Mouse (Mus musculus) spleen, adult 2 months (tissue): Measurements from ENCODE around the gene Snx25. TPM values are rescaled to one million over a fixed set of nuclear protein-coding genes. Genes with fewer than 3 reads are reported as not detected.
A peak's percentile ranks its signal among the peaks of the same experiment; 100 is the strongest.

Source experiments
- DNase-seq, 2 experiments: peaks; one replicate each; pipeline versions ENCODE4 v3.0.0 to v3.0.0-alpha.2; 2012 to 2021; ENCODE audit warnings: low spot score in 2 of 2, low read depth in 1 of 2
- H3K27ac ChIP-seq: fragments of 200-500 bp; 2 replicates; pipeline ENCODE4 v1.5.1; 2012; ENCODE audit warnings: low read length, inconsistent platforms; ENCODE audit not compliant: insufficient read depth
- H3K27me3 ChIP-seq: fragments of 200-500 bp; 2 replicates; pipeline ENCODE4 v1.6.1; 2012; ENCODE audit warnings: mild to moderate bottlenecking, moderate library complexity, low read length, inconsistent platforms; ENCODE audit not compliant: control insufficient read depth, insufficient read depth
- H3K36me3 ChIP-seq: fragments of 200-500 bp; 2 replicates; pipeline ENCODE4 v1.6.1; 2012; ENCODE audit warnings: mild to moderate bottlenecking, low read length, inconsistent platforms; ENCODE audit not compliant: control insufficient read depth, insufficient read depth
- H3K4me1 ChIP-seq: fragments of 200-500 bp; 2 replicates; pipeline ENCODE4 v1.6.1; 2011; ENCODE audit warnings: inconsistent platforms; ENCODE audit not compliant: control insufficient read depth, insufficient read depth, insufficient read length
- H3K4me3 ChIP-seq: fragments of 200-500 bp; 2 replicates; pipeline ENCODE4 v1.5.1; 2011; ENCODE audit warnings: mild to moderate bottlenecking, inconsistent platforms; ENCODE audit not compliant: insufficient read depth, insufficient read length; ENCODE audit errors: extremely low read depth
- CTCF ChIP-seq: fragments of 200-500 bp; IDR thresholded peaks from 2 replicates; pipeline ENCODE4 v1.5.1; 2011; ENCODE audit warnings: mild to moderate bottlenecking, inconsistent platforms; ENCODE audit not compliant: insufficient read depth, insufficient read length, insufficient replicate concordance; ENCODE audit errors: extremely low read depth
- POLR2A ChIP-seq: fragments of 200-500 bp; IDR thresholded peaks from 2 replicates; pipeline ENCODE4 v1.6.1; 2011; ENCODE audit warnings: low read depth, low read length, inconsistent platforms
- WGBS: fragments of 180-500 bp; shearing (Covaris S2); methylation state at CpG from one replicate; pipeline ENCODE4 v1.1.7; 2018; 5-methylcytosine and 5-hydroxymethylcytosine counted together
- polyA plus RNA-seq: library from polyadenylated mRNA; depleted of rRNA; stranded (reverse); fragments of >200 nt; gene quantifications from 2 replicates; pipeline ENCODE4 v1.2.3, GENCODE M21; 2012

Gene Snx25
- polyA plus RNA-seq, 1 experiment = 4.9 TPM

DNA sequence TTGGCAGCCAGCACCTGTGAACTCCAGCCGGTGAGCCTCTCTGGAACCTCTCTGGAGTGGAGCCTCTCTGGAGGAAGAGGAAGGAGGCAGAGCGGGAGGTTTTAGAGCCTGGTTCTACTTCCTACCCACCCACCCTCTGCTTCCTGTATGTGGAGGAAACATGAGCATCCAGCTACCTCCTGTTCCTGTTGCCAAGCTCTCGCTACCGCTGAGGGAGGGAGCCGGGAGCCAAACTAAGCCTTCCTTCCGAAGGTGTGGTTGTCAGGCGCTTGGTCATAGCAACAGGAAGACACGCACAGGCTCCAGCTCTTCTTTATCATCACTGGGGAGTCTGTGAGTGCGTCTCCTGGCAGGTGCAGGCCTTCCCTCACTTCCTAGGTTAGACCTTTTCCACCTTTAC lies 129.8 kb downstream of the Snx25 start:
- H3K27ac ChIP-seq = no peak overlapping the region
- no peak for TF ChIP-seq CTCF
- no peak for TF ChIP-seq POLR2A
- WGBS = 82% methylated on average over 9 of the region's 9 CpGs
- no peak for DNase-seq
- no peaks in the 10 kb centered on the region for H3K36me3 ChIP-seq
- H3K27me3 ChIP-seq = no peaks in the 10 kb centered on the region
- no peak overlapping the region for H3K4me3 ChIP-seq
- no peaks in the 10 kb centered on the region for H3K4me1 ChIP-seq

DNA sequence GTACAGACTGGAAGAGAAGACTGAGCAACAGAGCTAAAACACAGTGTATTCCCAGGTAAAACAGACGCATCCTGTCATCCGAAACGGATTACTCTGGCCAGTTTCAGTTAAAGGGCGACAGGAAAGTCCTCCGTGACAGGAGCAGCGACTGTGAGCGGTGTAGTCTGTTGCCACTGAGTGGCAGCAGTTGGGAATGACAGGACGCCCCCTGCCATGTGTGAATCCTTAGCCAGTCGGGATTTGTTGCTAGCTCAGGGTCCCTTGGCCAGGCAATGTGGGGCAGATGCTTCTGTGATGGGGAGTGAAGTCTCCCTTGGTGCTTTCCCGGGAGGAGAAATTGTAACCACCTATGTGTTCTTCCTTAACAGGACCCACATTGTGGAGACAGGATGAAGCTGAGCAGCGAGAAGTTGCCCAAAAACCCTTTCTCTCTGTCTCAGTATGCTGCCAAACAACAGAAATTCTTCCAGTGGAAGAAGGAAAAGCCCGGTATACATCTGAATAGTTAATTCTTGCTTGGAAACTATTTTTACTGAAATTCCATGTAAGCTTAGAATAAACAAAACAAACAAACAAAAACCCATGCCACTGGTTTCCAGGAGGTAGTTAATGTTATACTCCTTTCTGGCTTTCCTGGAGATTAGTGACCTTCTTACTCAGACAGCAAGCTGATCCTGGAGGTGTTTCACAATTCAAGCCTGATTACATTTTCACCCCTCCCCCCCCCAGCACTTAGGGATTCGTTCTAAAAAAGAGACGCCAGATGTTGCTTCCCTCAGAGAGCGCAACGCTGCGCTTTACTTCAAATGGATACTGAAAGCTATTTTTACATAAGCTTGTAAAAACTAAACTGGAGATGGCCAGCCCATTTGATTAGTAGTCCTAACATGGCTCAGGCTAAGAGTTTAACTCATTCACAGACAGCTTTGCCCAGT lies 140.9 kb downstream of the Snx25 start:
- Histone ChIP-seq H3K4me3 (no peak overlapping the region), H3K36me3 (no peaks in the 10 kb centered on the region), H3K27ac (no peak overlapping the region), H3K27me3 (peaks cover 1% of the 10 kb centered on the region; the same call in 1 of the 2 replicates), H3K4me1 (no peaks in the 10 kb centered on the region)
- TF ChIP-seq POLR2A (no peak), CTCF (no peak)
- WGBS = 55% methylated on average over 17 of the region's 17 CpGs
- no peak for DNase-seq

DNA sequence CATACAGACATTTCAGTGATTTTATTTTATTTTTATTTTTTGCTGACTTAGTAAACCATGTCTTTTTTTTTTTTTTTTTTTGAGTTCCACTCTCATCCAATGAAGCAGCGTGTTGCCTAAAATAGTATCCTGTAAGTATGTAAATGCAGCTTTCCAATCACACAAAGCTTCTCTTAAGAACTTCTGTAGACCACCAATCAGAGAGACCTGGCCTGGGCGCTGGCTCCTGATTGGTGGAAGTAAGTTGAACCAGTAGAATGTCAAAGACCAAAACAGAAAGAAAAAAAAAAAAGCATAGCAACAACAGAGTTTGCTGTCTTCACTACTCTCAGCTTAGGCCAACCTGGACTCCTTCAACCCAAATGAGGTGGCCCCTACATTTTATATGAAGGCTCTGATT lies 141.7 kb downstream of the Snx25 start:
- no peak overlapping the region for H3K4me3 ChIP-seq
- peaks cover 1% of the 10 kb centered on the region; the same call in 1 of the 2 replicates for H3K27me3 ChIP-seq
- DNase-seq = no peak
- H3K4me1 ChIP-seq = no peaks in the 10 kb centered on the region
- H3K36me3 ChIP-seq = no peaks in the 10 kb centered on the region
- 81% methylated on average over 2 of the region's 2 CpGs for WGBS
- no peak for TF ChIP-seq POLR2A
- no peak for TF ChIP-seq CTCF
- no peak overlapping the region for H3K27ac ChIP-seq

DNA sequence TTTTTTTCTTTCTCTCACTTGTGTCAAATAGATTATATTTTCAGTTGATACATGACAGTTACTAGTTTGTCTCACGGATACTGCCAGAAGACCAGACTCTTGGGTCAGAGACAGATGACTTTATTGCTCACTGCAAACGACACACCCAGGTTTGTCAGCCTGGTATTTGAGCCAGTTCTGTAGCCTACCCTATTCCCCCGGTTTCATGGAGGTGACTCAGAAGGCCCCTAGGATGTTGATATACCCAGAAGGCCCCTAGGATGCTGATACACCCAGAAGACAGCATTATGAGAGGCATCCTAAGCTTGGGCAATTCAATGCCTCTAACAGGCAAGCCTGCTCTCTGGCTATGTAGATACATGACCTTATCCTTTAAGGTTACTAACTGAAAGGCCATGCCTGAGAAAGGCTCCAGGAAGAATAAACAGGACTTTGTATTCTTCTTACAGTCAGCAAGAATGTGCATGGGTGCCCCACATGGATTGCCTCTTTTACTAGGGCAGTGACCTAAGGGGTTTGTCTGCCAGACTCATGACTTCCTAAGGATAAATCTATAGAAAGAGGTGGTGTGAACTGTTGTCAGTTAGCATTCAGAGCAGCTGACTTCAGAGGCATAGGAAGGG lies 144.8 kb downstream of the Snx25 start:
- no peaks in the 10 kb centered on the region for H3K36me3 ChIP-seq
- no peak for DNase-seq
- H3K27ac ChIP-seq = no peak overlapping the region
- TF ChIP-seq CTCF (no peak), POLR2A (no peak)
- H3K4me1 ChIP-seq = no peaks in the 10 kb centered on the region
- peaks cover 1% of the 10 kb centered on the region; the same call in 1 of the 2 replicates for H3K27me3 ChIP-seq
- H3K4me3 ChIP-seq = no peak overlapping the region
- WGBS = 83% methylated on average over 3 of the region's 3 CpGs

DNA sequence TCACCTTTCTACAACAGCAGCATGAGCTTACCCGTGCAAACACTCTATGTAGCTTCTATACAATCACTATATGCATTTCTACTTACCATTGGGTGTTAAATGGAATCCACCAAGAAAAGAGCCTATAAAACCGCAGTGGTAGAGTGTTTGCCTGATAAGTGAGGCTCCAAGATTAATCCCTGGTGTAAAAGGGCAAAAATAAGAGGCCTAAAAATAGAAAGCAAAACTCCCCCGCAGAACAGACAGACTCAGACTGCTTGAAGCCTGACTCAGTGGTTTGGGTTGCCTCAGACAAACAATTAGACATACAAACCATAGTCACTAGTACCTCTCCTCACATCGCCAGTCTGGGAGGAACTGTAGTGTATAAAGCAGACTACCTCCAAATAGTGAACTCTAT lies 146.4 kb downstream of the Snx25 start, which contains the start of gene Ankrd37:
TSS of gene Ankrd37 (minus strand) at position 112 of the 400 bp plus-strand sequence.
- TF ChIP-seq POLR2A (no peak), CTCF (no peak)
- Histone ChIP-seq H3K4me3 (no peak within 1 kb of the TSS), H3K4me1 (no peaks in the 10 kb centered on the region), H3K36me3 (no peaks in the 10 kb centered on the region), H3K27me3 (peaks cover 1% of the 10 kb centered on the region; the same call in 1 of the 2 replicates), H3K27ac (no peak within 1 kb of the TSS)
- WGBS = 62% methylated on average over 4 of the region's 4 CpGs
- DNase-seq = no peak

DNA sequence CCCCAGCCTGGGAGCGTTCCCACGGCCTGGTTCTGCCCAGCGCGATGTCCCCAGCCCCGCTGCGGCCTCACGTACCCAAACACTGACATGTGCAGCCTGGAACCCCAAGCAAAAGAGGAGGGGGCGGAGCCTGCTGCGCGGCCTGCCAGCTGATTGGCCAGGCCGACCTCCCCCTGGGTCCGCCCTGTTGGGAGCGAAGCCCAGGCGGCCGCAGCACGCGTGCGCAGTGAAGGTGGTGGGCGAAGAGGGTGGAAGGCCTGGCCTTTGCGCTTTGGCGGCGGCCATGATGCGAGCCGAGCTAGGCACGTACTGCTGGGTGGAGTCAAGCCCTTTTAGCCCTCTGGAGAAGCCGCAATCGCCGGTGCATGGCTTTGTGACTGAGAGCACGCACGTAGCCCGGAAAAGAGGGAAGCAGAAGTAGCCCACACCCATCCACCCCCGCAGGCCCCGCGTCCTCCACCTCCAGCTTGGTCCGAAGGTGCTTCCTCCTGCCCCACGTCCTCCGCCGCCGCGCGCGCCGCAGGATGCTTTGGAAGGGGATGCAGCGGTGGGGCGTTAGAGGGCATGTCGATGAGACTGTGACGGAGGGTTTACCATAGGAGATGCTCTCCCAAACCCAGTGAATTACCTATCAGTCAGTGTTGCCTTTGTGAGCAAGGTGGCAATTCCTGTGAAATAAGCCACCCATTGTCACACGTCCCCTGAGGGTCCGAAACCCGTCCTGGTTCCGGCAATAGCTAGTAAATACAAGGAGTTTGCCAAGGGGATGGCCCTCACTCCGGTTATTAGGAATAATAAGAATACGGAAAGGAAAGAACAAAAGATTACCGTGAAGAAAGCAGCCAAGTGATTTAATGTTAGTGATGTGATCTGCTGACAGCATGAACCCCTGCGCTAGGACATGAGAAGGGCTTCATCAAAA lies 151.9 kb downstream of the Snx25 start:
- peaks cover 15% of the 10 kb centered on the region for H3K36me3 ChIP-seq
- no peaks in the 10 kb centered on the region for H3K27me3 ChIP-seq
- peaks cover 3% of the 10 kb centered on the region; the same call in 1 of the 2 replicates for H3K4me1 ChIP-seq
- 8% methylated on average over 55 of the region's 55 CpGs for WGBS
- TF ChIP-seq POLR2A (peak; percentile 82), CTCF (no peak)
- peak overlapping the region; percentile 64 for H3K4me3 ChIP-seq
- DNase-seq = peak; percentile 92 to 99
- H3K27ac ChIP-seq = peak overlapping the region; percentile 92
